Mouse (Mus musculus): ENCODE measurements at regions not wholly inside any gene's neighbourhood (a gene's known extent, or its start where the extent isn't known, plus 50 kb on each side); places are given as distances from the start of the nearest gene placed in this dataset.
"Not testable (repeated sequence)": the region's sequence is repeated elsewhere in the genome, so short reads cannot be mapped to it uniquely, and the experiment has no call there.

- intact Hi-C loops (cut with DNase I): loop anchor here (1.0 kb wide), 1 partner anchor 383 kb away; no protein-coding TSS in a partner anchor
- peak in 1 of 2 experiments; percentile 25 for DNase-seq
These were observed 307.7 kb downstream of the Diras2 start for GRCm38 (mm10) chr13:52223098-52223962.

DNA sequence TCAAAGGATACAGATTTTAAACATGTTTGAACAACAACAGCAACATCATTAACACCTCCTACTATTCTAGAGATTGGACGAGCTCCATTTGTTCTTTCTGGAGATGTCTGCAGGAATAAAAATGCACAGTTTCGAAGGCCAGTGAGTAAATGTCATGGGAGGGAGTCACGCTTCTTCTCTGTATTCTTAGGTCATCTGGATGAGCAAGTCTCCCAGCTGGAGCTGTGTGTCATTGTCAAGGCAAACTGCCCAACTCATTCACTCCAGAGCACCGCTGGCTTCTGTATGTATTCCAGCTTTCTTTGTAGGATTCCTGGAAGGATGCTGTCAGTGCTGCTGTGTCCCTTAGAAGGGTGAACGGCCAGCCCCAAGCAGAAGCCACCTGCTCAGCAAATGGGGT is 297.1 kb downstream of the Diras2 start:
- DNase-seq: peak in 1 of 2 experiments; percentile 34
- intact Hi-C loops (cut with DNase I): no loop called here

- intact Hi-C loops (cut with DNase I): no loop called here
- no peak for DNase-seq
These were observed 295.0 kb downstream of the Diras2 start for GRCm38 (mm10) chr13:52236105-52236504.

DNA sequence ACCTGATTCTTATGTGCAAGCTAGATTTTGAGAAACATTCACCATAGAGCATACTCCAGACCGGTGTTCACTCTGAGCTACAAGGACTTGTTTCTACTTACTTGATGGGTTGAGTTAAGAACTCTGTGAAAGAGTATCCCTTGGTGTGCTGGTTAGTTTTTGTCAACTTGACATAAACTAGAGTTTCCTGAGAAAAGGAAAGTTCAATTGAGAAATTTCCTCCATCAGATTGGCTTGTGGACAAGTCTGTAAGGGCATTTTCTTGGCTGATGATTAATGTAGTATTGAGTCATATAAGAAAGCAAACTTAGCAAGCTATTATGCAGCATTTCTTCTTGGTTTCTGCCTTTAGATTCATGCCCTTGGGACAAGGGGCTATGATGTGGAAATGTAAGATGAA is 291.5 kb downstream of the Diras2 start:
- no peak for DNase-seq
- intact Hi-C loops (cut with DNase I): no loop called here

DNA sequence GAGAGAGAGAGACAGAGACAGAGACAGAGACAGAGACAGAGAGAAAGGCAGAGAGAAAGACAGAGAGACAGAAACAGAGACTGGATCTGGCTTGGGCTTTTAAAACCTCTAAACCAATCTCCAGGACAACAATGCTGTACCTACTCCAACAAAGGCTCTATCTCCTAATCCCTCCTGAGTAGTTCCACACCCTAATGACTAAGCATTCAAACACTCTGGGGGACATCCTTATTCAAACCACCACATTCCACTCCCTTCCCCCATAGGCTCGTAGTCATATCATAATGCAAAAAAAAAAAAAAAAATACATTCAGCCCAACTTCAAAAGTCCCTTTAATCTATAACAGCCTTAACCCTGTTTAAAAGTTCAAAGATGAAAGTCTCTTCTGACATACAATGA is 289.3 kb downstream of the Diras2 start:
- no peak for DNase-seq
- intact Hi-C loops (cut with DNase I): no loop called here

DNA sequence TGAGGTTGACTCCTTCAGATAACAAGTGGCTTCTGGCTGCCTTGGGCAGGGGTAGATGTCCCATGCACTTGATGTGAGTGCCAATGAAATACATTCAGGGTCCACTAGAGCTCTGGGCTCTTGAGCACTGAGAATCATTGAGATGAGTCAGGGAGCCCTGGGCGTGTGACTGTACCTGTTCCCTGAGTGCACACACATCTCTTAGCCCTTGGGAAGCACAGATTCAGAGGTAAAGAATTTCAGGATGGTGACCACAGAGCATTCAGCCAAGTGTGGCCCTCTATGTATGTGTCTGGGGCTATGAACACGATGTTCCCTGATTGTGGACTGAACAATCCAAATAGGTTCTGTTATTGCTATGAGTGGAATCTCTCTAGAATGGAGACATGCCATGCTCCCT is 281.6 kb downstream of the Diras2 start:
- DNase-seq: no peak
- intact Hi-C loops (cut with DNase I): no loop called here

GRCm38 (mm10) chr13:52250371-52250770 is 280.7 kb downstream of the Diras2 start:
- no peak for DNase-seq
- intact Hi-C loops (cut with DNase I): no loop called here

- no peak for DNase-seq
- intact Hi-C loops (cut with DNase I): loop anchor here (2.0 kb wide), 1 partner anchor 282 kb away; no protein-coding TSS in a partner anchor
These were observed 278.8 kb downstream of the Diras2 start for GRCm38 (mm10) chr13:52252303-52252702.

DNA sequence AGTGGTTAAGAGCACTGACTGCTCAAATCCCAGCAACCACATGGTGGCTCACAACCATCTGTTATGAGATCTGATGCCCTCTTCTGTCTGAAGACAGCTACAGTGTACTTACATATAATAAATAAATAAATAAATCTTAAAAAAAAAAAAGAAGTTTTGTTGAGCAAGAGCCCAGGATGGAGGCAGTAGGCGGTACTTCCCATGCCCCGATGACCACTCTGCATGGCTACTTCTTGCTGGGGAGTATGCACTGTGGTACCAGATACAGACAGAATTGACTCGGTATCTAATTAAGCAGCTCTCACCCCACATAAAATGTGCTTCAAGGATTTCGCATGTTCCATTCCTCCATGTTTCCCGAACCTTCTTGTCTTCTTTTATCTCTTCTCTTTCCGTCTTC is 278.4 kb downstream of the Diras2 start:
- intact Hi-C loops (cut with DNase I): loop anchor here (2.0 kb wide), 1 partner anchor 282 kb away; no protein-coding TSS in a partner anchor

DNA sequence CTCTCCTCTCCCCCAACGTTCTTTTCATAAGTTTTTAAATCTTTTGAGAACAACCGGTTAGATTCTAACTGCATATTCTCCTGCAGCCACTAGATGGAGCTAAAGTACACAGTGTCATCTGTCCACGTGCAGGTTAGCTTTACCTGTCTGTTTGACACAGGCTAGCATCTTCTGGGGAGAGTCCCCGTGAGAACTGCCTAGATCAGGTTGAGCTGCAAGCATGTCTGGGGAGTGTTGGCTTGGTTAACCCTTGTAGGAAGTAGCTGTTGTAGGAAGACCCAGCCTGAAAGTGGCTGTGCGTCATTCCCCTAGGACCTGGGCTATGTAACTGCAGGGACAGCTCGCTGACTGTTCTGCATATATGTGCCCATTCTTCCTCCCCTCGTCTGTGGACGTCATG is 277.9 kb downstream of the Diras2 start:
- intact Hi-C loops (cut with DNase I): loop anchor here (2.0 kb wide), 1 partner anchor 282 kb away; no protein-coding TSS in a partner anchor
- peak in 1 of 2 experiments; percentile 20 for DNase-seq

More for the DNA sequence above, 278.4 kb downstream of the Diras2 start:
- not testable (repeated sequence) for DNase-seq

- intact Hi-C loops (cut with DNase I): loop anchor here (2.0 kb wide), 1 partner anchor 373 kb away; no protein-coding TSS in a partner anchor
- no peak for DNase-seq
These were observed 276.9 kb downstream of the Diras2 start for GRCm38 (mm10) chr13:52254185-52254584.

GRCm38 (mm10) chr13:52255697-52256096 is 275.4 kb downstream of the Diras2 start:
- intact Hi-C loops (cut with DNase I): loop anchor here (2.0 kb wide), 1 partner anchor 371 kb away; no protein-coding TSS in a partner anchor
- DNase-seq: no peak

- no peak for DNase-seq
- intact Hi-C loops (cut with DNase I): no loop called here
These were observed 272.7 kb downstream of the Diras2 start for GRCm38 (mm10) chr13:52258373-52258772.

DNA sequence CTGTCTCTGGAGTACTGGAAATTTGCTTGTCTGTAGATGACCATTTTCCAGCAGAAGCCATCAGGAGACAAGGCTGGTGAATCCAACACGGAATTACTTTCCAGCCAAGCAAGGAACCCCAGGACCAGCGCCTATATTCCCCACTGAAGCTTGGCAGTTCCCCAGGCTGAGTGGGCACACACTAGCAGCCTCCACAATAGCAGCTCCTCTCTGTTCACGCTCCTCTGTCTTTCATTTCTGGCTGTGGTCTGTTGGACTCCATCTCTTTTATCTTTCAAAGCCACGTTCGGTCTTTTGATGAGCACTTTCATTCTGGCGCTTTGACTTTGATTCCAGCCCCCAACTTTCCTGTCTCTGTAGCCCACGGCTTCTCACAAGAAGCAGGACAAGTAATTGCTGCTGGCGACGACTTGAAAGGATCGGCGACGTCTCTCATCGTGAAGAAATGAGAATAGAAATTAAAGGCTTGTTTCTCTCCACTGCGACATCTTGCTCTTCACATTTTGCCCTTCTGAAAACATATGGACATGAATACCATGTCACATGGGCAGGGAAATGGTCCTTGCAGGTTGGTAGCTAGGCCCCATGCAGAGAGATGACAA is 268.0 kb downstream of the Diras2 start:
- intact Hi-C loops (cut with DNase I): no loop called here
- no peak for DNase-seq

DNA sequence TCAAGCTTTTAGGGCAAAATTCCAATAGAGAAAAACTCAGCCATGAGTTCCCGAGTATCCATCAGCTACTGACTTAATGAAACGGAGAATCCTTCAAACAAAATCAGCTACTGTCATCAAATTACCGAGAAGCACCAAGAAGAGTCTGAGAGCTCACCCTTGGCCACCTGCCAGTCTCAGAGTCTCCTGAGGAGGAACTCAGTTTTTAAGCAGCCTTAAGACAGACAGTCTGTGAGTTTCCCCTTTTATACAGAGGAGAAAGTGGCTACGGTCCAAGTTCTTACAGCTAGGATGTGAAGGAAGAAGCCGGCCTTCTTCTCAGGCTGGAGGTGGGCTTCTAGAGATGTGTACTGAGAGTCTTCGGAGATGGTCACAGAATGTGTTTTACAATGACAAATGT is 262.8 kb downstream of the Diras2 start:
- DNase-seq: no peak
- intact Hi-C loops (cut with DNase I): no loop called here

- intact Hi-C loops (cut with DNase I): no loop called here
- no peak for DNase-seq
These were observed 257.4 kb downstream of the Diras2 start for GRCm38 (mm10) chr13:52273502-52274246.

GRCm38 (mm10) chr13:52275196-52275595 is 255.9 kb downstream of the Diras2 start:
- DNase-seq: no peak

DNA sequence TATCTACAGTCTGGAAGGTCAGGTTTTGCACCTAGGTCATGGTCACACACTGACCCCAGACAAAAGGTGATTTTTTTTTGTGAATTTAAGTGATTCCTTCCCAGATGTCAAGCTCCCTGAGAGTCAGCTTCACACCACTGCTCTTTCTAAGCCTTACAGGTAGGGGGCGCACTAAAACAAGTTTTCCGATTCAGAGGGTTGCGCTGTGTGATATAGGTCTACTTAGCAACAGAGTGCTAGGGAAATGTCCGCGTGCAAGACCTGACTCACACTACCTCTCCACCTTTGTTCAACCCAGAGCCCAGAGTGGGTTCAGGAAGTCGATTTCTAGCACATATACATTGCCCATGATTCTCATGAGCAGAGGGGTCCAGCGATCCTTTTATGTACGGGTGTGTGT is 255.4 kb downstream of the Diras2 start:
- intact Hi-C loops (cut with DNase I): loop anchor here (5.0 kb wide), 2 partner anchors 262 to 352 kb away; no protein-coding TSS in a partner anchor
- DNase-seq: no peak

More at GRCm38 (mm10) chr13:52275196-52275595, 255.9 kb downstream of the Diras2 start:
- intact Hi-C loops (cut with DNase I): loop anchor here (5.0 kb wide), 2 partner anchors 262 to 352 kb away; no protein-coding TSS in a partner anchor

DNA sequence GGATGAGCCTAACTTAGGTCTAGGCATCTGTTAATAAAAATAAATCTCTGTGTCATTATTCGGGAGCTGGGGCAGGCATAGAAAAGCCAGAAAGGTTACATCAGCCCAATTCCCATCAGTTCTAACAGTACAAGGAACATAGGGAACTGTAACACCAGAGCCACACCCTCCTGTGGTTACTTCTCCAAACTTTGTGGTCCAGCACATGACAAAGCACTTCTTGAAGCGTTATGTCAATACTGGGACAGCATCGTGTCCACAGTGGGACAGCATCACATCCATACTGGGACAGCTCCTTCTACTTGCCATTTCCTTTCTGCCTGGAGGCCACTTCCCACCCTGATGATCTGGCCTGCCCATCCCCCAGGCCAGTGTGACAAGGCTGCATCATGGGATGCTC is 253.9 kb downstream of the Diras2 start:
- no peak for DNase-seq
- intact Hi-C loops (cut with DNase I): loop anchor here (5.0 kb wide), 2 partner anchors 260 to 350 kb away; no protein-coding TSS in a partner anchor

GRCm38 (mm10) chr13:52278831-52279230 is 252.2 kb downstream of the Diras2 start:
- DNase-seq: no peak
- intact Hi-C loops (cut with DNase I): loop anchor here (5.0 kb wide), 2 partner anchors 258 to 348 kb away; no protein-coding TSS in a partner anchor

Measured in gastrocnemius, postnatal 36 days (tissue).